Comparison of ENCODE assay signal across 1 mouse cellular context in the genomic region with DNA sequence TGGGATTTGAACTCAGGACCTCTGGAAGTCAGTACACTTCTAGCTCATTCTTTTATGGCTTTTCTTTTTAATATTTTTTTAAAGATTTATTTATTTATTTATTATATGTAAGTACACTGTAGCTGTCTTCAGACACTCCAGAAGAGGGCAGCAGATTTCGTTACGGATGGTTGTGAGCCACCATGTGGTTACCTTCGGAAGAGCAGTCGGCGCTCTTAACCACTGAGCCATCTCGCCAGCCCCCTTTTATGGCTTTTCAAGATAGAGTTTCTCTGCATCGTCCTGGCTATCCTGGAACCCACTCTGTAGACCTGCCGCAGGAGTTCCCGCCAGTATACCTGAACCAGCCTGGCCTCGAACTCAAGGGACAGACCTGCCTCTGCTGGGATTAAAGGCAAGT.
A peak's percentile ranks its signal among the peaks of the same experiment; 100 is the strongest.
TF ChIP-seq lines count a peak whose summit lies in the region.

No protein-coding gene starts in this region.

TF ChIP-seq in MEL, 35 proteins besides CTCF, POLR2A, EP300 and RAD21:
- TF ChIP-seq POLR2AphosphoS2 (IDR thresholded peaks at IDR 0.05; ENCODE audit: low read length) (0 out of 2 replicates have a peak, but pooled peaks have one; percentile 16), HCFC1 (IDR thresholded peaks at IDR 0.05; ENCODE audit: low read depth, low read length) (0 out of 2 replicates have a peak, but pooled peaks have one; percentile 47), SIN3A (IDR thresholded peaks at IDR 0.05; ENCODE audit: low read length) (peak; percentile 80), ZC3H11A (IDR thresholded peaks at IDR 0.05; ENCODE audit: low read depth, low read length) (0 out of 2 replicates have a peak, but pooled peaks have one; percentile 34), SMC3 (IDR thresholded peaks at IDR 0.05; ENCODE audit: low read depth, low read length) (peak; percentile 49), E2F4 (IDR thresholded peaks at IDR 0.05; ENCODE audit: borderline replicate concordance, low read depth, low read length) (0 out of 2 replicates have a peak, but pooled peaks have one; percentile 3), MXI1 (IDR thresholded peaks at IDR 0.05; ENCODE audit: low read depth, low read length) (0 out of 2 replicates have a peak, but pooled peaks have one; percentile 23), JUND (IDR thresholded peaks at IDR 0.05; ENCODE audit: low read depth, low read length) (0 out of 2 replicates have a peak, but pooled peaks have one; percentile 3), MYC (IDR thresholded peaks at IDR 0.05; ENCODE audit: low read depth, low read length) (peak; percentile 73), MAX (IDR thresholded peaks at IDR 0.05; ENCODE audit: low read length) (peak; percentile 61; the same call in 1 of the 2 replicates), ZNF384 (IDR thresholded peaks at IDR 0.05; ENCODE audit: low read depth, low read length) (0 out of 2 replicates have a peak, but pooled peaks have one; percentile 30)
